Mouse (Mus musculus) frontal cortex, adult 2 months (tissue): ENCODE results near the gene Wdr20. TPM values are rescaled to one million over a fixed set of nuclear protein-coding genes. Genes with fewer than 3 reads are reported as not detected.
A peak's percentile ranks its signal among the peaks of the same experiment; 100 is the strongest.

Source experiments
- DNase-seq, 2 experiments: peaks; one replicate each; pipeline ENCODE4 v3.0.0; 2022; ENCODE audit warnings: low spot score in 1 of 2; ENCODE audit errors: extremely low spot score in 1 of 2
- polyA plus RNA-seq: library from polyadenylated mRNA; depleted of rRNA; stranded (reverse); fragments of >200 nt; gene quantifications from 2 replicates; pipeline ENCODE4 v1.2.3, GENCODE M21; 2012

The Wdr20 gene
- polyA plus RNA-seq, 1 experiment: 25.6 TPM

DNA sequence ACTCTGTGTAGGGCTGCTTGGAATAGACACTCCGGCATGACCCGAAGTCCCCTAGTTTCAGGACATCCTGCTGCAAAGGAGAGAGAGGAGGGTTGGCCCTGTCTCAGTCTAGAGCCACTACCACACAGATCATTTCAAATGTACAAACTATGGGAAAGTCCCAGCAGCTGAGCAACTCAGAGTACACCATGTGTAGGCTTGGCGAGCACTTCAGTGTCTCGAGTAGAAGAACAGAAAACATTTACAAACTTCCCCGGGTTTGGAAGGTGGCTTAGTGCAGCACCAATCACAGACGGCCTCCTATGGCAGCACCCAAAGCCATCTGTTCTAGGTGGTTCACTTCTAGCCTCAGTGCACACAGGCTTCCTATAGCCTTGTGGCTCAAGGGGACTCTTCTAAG lies 75.9 kb downstream of the Wdr20 start:
- DNase-seq: no peak

DNA sequence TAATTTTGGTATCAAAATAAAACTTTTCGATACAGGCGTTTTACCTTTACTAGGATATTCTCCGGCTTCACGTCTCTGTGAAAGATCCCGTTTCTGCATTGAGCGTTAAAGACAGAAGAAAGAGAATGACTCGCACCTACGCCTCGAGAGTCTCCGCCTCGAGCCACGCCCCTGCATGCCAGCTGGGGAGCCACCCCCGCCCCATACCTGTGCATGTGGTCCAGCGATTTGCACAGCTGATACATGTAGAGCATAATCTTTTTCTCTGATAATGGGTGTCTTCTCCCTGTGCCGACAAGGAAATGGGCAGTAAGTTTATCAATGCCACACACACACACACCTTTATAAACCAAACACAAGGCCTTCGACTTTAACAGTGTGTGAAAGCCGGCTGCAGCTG lies 77.2 kb downstream of the Wdr20 start:
- DNase-seq: no peak

DNA sequence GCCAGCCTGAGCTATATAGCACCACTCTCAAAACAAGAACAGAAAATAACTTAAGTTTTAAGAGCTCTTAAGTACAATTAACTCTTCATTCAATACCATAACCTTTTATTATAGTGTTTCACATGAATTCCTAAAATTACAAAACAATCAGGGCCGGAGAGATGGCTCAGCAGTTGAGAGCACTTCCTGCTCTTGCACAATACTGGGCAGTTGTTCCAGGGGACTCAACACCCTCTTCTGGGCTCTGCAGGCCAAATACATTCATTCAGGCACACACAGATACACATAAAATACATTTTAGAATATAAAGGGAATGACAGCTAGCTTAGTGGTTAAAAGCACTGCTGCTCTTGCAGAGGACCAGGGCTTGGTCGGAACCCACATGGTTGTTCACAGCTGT lies 79.1 kb downstream of the Wdr20 start:
- DNase-seq: no peak

DNA sequence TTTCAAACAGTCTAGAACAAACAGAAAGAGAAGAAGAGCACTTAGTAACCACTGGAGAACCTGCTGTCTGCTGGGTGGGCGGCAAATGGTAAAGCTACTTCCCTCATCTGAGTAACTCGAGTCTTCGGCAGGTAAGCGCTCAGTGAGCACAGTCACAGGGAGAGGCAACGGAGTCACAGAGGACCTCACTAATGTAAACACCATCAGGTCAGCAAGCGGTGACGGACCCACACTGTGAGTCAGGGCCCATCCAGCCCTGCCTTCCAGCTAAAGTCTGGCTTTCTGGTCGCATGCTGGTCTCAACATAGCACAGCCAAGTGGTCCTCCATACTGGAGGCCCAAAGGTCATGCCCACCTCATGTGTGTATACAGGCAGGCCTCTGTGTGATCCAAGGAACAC lies 81.6 kb downstream of the Wdr20 start:
- no peak for DNase-seq

DNA sequence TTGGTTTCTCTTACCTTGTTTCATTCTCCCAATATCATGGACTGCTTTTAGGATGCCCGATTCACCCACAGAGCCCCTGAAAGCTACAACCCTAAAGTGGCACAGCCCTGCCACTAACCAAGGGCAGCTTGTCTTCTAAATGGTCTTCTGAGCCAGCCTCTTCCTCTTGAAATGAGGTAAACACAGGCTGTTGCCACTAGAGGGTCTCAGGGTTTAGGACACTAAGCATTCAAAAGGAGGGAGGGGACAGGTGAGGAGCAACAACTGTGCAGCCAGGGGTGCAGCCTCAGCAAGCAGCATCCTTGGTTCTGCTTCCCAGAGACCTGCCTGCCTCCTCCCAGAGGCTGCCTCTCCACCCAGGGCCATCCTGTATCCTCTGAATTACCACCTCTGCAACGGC lies 84.0 kb downstream of the Wdr20 start:
- DNase-seq: no peak

- DNase-seq: no peak
Observed at GRCm38 (mm10) chr12:110822366-110822765, 84.6 kb downstream of the Wdr20 start.

DNA sequence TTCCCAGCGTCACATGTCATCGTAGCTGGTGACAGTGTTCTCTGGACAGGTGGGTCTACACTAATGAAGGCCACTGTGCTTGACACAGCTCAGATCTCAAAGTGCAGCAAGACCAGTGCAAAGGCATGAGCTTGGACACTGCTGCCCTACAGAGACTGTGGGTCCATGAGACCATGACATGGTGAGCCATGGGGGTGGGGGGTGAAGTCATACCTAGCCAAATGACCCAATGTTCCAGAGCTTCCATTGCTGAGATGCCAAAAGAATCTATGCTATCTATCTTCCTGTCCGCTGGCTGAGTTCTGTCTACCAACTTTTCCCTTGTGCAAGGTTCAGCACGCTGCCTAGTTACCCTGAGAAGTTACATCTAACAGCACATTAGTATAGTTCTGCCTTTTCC lies 91.2 kb downstream of the Wdr20 start:
- DNase-seq: no peak

- no peak for DNase-seq
Observed at GRCm38 (mm10) chr12:110830293-110831024, 92.7 kb downstream of the Wdr20 start.

DNA sequence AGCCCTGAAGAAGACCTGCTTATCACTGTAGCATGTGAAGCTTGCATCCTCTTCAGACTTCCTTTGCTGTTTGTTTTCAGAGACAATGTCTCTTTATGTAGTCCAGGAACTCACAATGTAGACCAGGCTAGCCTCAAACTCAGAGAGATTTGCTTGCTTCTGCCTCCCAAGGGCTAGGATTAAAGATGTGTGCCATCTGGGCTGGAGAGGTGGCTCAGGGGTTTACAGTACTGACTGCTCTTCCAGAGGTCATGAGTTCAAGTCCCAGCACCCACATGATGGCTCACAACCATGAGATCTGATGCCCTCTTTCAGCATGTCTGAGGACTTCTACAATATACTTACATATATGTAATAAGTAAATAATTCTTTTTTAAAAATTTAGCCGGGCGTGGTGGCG lies 97.4 kb downstream of the Wdr20 start:
- no peak for DNase-seq

- DNase-seq: no peak
Observed at GRCm38 (mm10) chr12:110836729-110837128, 99.0 kb downstream of the Wdr20 start.

- DNase-seq: no peak
Observed at GRCm38 (mm10) chr12:110837192-110837841, 99.6 kb downstream of the Wdr20 start.

DNA sequence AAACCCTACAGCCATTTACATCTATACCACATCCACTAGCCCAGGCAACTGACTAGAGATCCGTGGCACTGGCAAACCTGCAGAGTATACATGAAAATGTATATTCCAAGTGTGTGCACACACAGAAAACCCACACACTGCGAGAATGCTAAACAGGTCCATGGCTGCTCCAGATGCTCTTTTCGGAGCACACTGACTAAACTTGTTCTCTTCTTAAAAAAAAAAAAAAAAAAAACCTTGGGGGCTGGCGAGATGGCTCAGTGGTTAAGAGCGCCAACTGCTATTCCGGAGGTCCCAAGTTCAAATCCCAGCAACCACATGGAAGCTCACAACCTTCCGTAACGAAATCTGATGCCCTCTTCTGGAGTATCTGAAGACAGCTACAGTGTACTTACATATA lies 100.1 kb downstream of the Wdr20 start:
- no peak for DNase-seq

DNA sequence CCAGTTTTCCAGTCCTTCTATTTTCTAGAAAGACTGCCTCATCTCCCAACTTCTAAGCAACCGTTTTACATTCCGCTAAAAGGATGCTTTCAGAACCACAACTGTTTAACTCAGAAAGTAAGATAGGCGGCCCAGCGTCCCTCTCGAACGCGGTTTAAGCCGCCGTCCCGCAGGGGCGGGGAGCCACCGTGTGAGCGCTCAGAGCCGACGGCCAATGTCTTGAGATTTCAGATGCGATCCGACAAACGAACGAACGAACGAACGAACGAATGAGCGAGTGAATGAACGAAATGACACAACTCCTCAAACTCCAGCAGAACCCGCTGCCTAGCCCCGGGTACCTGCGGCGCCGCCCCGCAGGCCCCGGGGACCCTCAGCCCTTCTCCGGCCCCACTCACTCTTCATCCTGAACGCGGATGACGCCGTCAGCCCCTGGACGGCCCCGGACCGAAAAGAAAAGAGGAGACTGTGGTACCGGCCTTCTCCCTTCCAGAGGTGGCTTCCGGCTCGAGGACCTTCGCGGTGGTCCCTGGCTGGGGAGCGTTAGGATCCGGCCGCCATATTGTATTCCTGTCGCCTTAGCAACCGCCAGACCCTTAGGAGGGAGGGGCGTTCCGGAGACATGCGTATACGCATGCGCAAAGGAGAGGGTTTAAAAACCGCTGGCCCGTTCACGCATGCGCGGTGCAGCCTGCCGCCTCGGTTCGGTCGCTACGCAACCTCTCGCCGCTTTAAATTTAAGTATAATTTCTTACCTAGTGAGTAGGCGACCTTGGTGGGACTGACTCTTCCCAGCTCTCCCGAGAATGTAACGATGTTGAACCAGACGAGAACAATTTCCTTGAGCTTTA lies 102.8 kb downstream of the Wdr20 start, which contains the start of gene Mok:
Gene Mok, minus strand, starts transcription at position 592 of the 851 bp plus-strand sequence.
- DNase-seq: peak; percentile 93 to 99

DNA sequence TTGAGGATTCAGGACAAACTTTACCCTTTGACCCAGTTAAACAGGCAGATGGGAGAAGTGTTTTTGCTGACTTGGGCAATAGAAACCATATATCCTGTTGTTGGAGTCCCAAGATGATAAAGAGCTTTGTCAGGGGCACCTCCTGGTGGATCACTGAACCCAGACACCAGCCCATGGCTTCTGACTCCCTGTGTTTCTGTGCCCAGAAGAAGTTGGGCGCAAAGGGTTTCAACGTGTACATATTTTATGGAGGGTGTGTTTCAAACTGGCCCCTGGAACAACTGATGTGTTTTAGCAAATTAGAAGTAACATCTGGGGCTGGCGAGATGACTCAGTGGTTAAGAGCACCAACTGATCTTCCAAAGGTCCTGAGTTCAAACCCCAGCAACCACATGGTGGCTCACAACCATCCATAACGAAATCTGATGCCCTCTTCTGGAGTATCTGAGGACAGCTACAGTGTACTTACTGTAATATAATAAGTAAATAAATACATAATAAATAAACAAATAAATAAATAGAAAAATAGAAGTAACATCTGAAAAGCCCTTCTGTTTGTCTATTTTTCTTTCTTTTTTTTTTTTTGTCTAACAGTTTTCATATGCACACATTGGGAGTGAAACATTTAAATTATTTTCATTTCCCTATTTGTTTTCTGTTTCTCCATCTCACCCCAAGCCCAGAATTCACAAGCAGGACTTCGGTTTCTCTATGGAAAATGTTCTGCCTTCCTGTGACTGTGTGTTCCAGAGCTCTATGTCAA lies 104.2 kb downstream of the Wdr20 start:
- no peak for DNase-seq

DNA sequence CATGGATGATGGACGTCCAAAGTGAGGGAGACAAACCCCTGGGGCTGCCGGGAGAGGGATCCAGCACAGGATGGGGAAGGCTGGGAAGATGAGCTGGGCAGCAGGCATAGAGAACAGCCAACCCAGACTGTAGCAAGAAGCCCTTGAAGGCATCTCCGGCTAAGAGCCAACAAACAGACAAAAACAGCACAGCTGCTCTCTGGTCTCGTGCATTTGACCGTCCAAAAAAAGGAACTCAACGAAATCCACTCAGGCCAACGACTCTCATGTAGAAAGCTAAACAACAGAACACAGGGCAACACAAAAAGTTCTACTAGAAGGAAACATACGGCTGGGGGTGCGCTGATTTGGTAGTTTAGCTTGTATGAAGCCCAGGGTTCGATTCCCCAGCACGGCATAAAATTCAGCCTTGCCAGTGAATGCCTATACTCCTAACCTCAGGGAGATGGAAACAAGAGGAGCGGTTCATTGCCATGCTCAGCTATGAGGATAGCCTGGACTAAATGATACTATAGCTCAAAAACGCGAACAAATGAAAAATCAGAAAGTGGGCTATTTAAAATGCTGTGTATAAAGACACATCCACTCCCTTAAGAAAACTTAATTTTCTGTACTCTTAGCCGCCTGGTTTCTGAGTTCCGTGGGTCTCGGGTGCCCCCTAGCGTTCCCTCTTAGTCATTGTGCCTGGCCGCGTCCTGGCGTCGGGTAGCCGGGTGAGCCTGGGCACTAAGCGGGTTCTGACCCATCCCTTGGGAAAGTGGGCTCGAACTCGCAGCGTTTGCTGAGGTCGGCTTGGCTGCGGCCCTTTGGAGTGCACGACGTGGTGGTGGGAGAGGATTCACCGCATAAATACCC lies 105.7 kb downstream of the Wdr20 start:
- peak in 1 of 2 experiments; percentile 91 for DNase-seq

GRCm38 (mm10) chr12:110844227-110845130 lies 106.7 kb downstream of the Wdr20 start:
- DNase-seq: peak in 1 of 2 experiments; percentile 40

GRCm38 (mm10) chr12:110845131-110845880 lies 107.6 kb downstream of the Wdr20 start:
- DNase-seq: peak; percentile 67 to 91

DNA sequence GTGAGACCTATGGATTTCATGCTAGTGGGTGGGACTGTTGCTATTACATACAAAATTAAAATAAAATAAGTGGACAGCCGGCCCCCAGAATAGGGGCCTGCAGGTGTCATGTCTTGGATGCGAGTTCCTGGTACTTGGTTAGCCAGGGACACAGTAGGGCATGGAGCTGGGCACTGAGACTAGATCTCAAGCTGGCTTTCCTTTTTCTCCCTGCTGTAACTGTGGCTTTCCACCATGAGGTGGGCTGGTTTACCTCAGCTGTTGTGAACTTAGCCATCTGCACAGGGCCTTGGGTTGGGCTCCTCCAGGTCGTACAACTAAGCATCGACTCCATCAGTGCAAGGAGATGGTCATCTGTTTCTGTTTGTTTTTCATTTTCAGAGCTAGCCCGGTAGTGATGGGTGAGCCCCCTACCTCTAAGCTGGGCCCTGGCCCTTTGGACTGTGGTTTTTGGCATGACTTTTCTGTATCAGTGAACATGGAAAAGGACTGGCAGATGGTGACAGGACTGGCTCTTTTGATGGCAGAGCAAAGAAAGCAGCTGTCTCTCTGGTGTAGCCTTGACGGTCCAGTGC lies 108.5 kb downstream of the Wdr20 start:
- DNase-seq: no peak
